In genomic region chr2:140867116-140867515, GRCm38 (mm10) we compare ENCODE assay signal across 31 mouse cellular contexts.
A peak's percentile ranks its signal among the peaks of the same experiment; 100 is the strongest.
DNase-seq lines count a peak whose midpoint lies in the region; ATAC-seq and TF ChIP-seq lines count a peak whose summit lies in the region.
"Had no signal": no experiment of that assay in that cellular context is flagged by ENCODE, and none has a peak within 500 bp of the region (broad histone marks: within the 10 kb centered on the region; RNA-seq: fewer than 3 reads in every experiment).

No protein-coding gene starts in this region.

- no peak overlapping the region for H3K4me2 ChIP-seq in forebrain, postnatal 0 days (ENCODE audit: low read depth)
- no peak overlapping the region for H3K4me2 ChIP-seq in forebrain, embryonic 13.5 days
- no peak overlapping the region for H3K4me2 ChIP-seq in heart, embryonic 12.5 days
- no peak overlapping the region for H3K4me2 ChIP-seq in lung, postnatal 0 days (replicated peaks; ENCODE audit: low read depth, low read length)
- H3K4me2 ChIP-seq: embryonic facial prominence, embryonic 12.5 days; hindbrain, embryonic 12.5 days; intestine, embryonic 15.5 days; liver, embryonic 13.5 days; midbrain, embryonic 15.5 days; neural tube, embryonic 15.5 days had no signal

- H3K9me3 ChIP-seq in forebrain, postnatal 0 days (ENCODE audit: low read length), result no peaks in the 10 kb centered on the region
- H3K9me3 ChIP-seq in forebrain, embryonic 13.5 days (replicated peaks), result no peaks in the 10 kb centered on the region
- no peaks in the 10 kb centered on the region for H3K9me3 ChIP-seq in heart, embryonic 12.5 days (replicated peaks)
- no peaks in the 10 kb centered on the region for H3K9me3 ChIP-seq in lung, postnatal 0 days (ENCODE audit: low read length)
- H3K9me3 ChIP-seq: embryonic facial prominence, embryonic 12.5 days; heart, embryonic 10.5 days; hindbrain, embryonic 12.5 days; intestine, embryonic 15.5 days; liver, embryonic 13.5 days; midbrain, embryonic 10.5 days; midbrain, embryonic 15.5 days; neural tube, embryonic 15.5 days had no signal

- H3K27ac ChIP-seq in forebrain, postnatal 0 days (ENCODE audit: low read depth, low read length), result no peak overlapping the region
- no peak overlapping the region for H3K27ac ChIP-seq in forebrain, embryonic 13.5 days
- H3K27ac ChIP-seq in heart, embryonic 12.5 days (ENCODE audit: poor library complexity, severe bottlenecking), result no peak overlapping the region
- H3K27ac ChIP-seq in lung, postnatal 0 days (ENCODE audit: low read length), result no peak overlapping the region
- H3K27ac ChIP-seq: embryonic facial prominence, embryonic 12.5 days; heart, embryonic 10.5 days; hindbrain, embryonic 12.5 days; hindbrain, postnatal 0 days; intestine, embryonic 15.5 days; kidney, postnatal 0 days; liver, embryonic 13.5 days; midbrain, embryonic 10.5 days; midbrain, embryonic 15.5 days; neural tube, embryonic 15.5 days had no signal

- H3K9ac ChIP-seq in forebrain, postnatal 0 days, result no peak overlapping the region
- no peak overlapping the region for H3K9ac ChIP-seq in forebrain, embryonic 13.5 days
- H3K9ac ChIP-seq in heart, embryonic 12.5 days, result no peak overlapping the region
- H3K9ac ChIP-seq in lung, postnatal 0 days (replicated peaks; ENCODE audit: low read depth), result no peak overlapping the region
- H3K9ac ChIP-seq: embryonic facial prominence, embryonic 12.5 days; hindbrain, embryonic 12.5 days; intestine, embryonic 15.5 days; liver, embryonic 13.5 days; midbrain, embryonic 15.5 days; neural tube, embryonic 15.5 days had no signal

- ATAC-seq in forebrain, postnatal 0 days, result no peak; the same call in 1 of the 2 replicates
- no peak for ATAC-seq in forebrain, embryonic 13.5 days
- ATAC-seq in heart, embryonic 12.5 days (ENCODE audit: insufficient number of reproducible peaks, low FRiP score), result no peak
- ATAC-seq in lung, postnatal 0 days, result no peak
- ATAC-seq: hindbrain, postnatal 0 days; intestine, embryonic 15.5 days; midbrain, embryonic 15.5 days; Patski had no signal

- WGBS in forebrain, postnatal 0 days, result 63% methylated on average over 5 of the region's 5 CpGs
- 89% methylated on average over 5 of the region's 5 CpGs for WGBS in forebrain, embryonic 13.5 days
- 87% methylated on average over 5 of the region's 5 CpGs for WGBS in heart, embryonic 12.5 days
- 87% methylated on average over 5 of the region's 5 CpGs for WGBS in lung, postnatal 0 days

- no peak for TF ChIP-seq EP300 in lung, postnatal 0 days (IDR thresholded peaks at IDR 0.05)

- no peaks in the 10 kb centered on the region for H3K36me3 ChIP-seq in forebrain, postnatal 0 days (ENCODE audit: insufficient read depth)
- H3K36me3 ChIP-seq in forebrain, embryonic 13.5 days (ENCODE audit: poor library complexity, severe bottlenecking), result no peaks in the 10 kb centered on the region
- no peaks in the 10 kb centered on the region for H3K36me3 ChIP-seq in heart, embryonic 12.5 days
- no peaks in the 10 kb centered on the region for H3K36me3 ChIP-seq in lung, postnatal 0 days (ENCODE audit: insufficient read depth, low read length)
- H3K36me3 ChIP-seq: embryonic facial prominence, embryonic 12.5 days; heart, embryonic 10.5 days; hindbrain, embryonic 12.5 days; intestine, embryonic 15.5 days; liver, embryonic 13.5 days; midbrain, embryonic 10.5 days; midbrain, embryonic 15.5 days; neural tube, embryonic 15.5 days had no signal

- no peak overlapping the region for H3K4me3 ChIP-seq in forebrain, postnatal 0 days (ENCODE audit: low read depth, low read length)
- no peak overlapping the region for H3K4me3 ChIP-seq in forebrain, embryonic 13.5 days
- H3K4me3 ChIP-seq in heart, embryonic 12.5 days, result no peak overlapping the region
- no peak overlapping the region for H3K4me3 ChIP-seq in lung, postnatal 0 days (ENCODE audit: low read depth, low read length)
- H3K4me3 ChIP-seq: embryonic facial prominence, embryonic 12.5 days; heart, embryonic 10.5 days; hindbrain, embryonic 12.5 days; intestine, embryonic 15.5 days; liver, embryonic 13.5 days; midbrain, embryonic 10.5 days; midbrain, embryonic 15.5 days; neural tube, embryonic 15.5 days had no signal

- no peaks in the 10 kb centered on the region for H3K4me1 ChIP-seq in forebrain, postnatal 0 days (ENCODE audit: insufficient read depth)
- H3K4me1 ChIP-seq in forebrain, embryonic 13.5 days, result 0 out of 2 replicates have a peak, but pooled peaks cover 3% of the 10 kb centered on the region
- peaks cover 14% of the 10 kb centered on the region for H3K4me1 ChIP-seq in heart, embryonic 12.5 days (replicated peaks)
- no peaks in the 10 kb centered on the region for H3K4me1 ChIP-seq in lung, postnatal 0 days (ENCODE audit: insufficient read depth, low read depth, low read length)
- H3K4me1 ChIP-seq: embryonic facial prominence, embryonic 12.5 days; hindbrain, embryonic 12.5 days; intestine, embryonic 15.5 days; liver, embryonic 13.5 days; midbrain, embryonic 10.5 days; midbrain, embryonic 15.5 days; neural tube, embryonic 15.5 days had no signal

- TF ChIP-seq CTCF in forebrain, postnatal 0 days (IDR thresholded peaks at IDR 0.05; ENCODE audit: low read depth), result no peak
- no peak for TF ChIP-seq CTCF in lung, postnatal 0 days (IDR thresholded peaks at IDR 0.05)

- peak; percentile 30 for DNase-seq in forebrain, postnatal 0 days
- peak; percentile 14 for DNase-seq in gonadal fat pad, adult 2 months (ENCODE audit: low read depth)
- peak; percentile 52 for DNase-seq in layer of hippocampus, adult 9-11 months
- DNase-seq in lung, postnatal 25 days (ENCODE audit: low spot score), result no peak
- no peak for DNase-seq in lung, postnatal 0 days (ENCODE audit: low spot score)
- DNase-seq: adrenal gland, postnatal 10 days; cerebellum, adult 11-12 months; cerebellum, adult 9-11 months; embryo, embryonic 11 days; heart, adult 11 months; heart, postnatal 36 days; kidney, adult 2 months; kidney, postnatal 4 days; left cerebral cortex, postnatal 4 days; liver, embryonic 13.5 days; lung, adult 18-20 months; lung, postnatal 10 days; retina, postnatal 1 day; right cerebral cortex, postnatal 14 days had no signal

- no peaks in the 10 kb centered on the region for H3K27me3 ChIP-seq in forebrain, postnatal 0 days (ENCODE audit: insufficient read depth, low read length)
- no peaks in the 10 kb centered on the region for H3K27me3 ChIP-seq in forebrain, embryonic 13.5 days
- no peaks in the 10 kb centered on the region for H3K27me3 ChIP-seq in heart, embryonic 12.5 days (replicated peaks)
- no peaks in the 10 kb centered on the region for H3K27me3 ChIP-seq in lung, postnatal 0 days (replicated peaks; ENCODE audit: insufficient read depth, low read length)
- H3K27me3 ChIP-seq: embryonic facial prominence, embryonic 12.5 days; hindbrain, embryonic 12.5 days; intestine, embryonic 15.5 days; liver, embryonic 13.5 days; midbrain, embryonic 15.5 days; neural tube, embryonic 15.5 days; Patski had no signal

Comparison
In these comparisons a context has a peak if more than half of its experiments do, and no peak if none do; other contexts are left out.
1. DNase-seq: peak in forebrain, postnatal 0 days (single experiment), gonadal fat pad, adult 2 months (single experiment) and layer of hippocampus, adult 9-11 months (single experiment); none in lung, postnatal 25 days (single experiment) and lung, postnatal 0 days (single experiment).